Mouse (Mus musculus) lung, postnatal 14 days (tissue): ENCODE measurements around the gene Gabrb3.

Experiments
- DNase-seq: peaks from one replicate; pipeline ENCODE4 v3.0.0; 2021

Gabrb3 gene

DNA sequence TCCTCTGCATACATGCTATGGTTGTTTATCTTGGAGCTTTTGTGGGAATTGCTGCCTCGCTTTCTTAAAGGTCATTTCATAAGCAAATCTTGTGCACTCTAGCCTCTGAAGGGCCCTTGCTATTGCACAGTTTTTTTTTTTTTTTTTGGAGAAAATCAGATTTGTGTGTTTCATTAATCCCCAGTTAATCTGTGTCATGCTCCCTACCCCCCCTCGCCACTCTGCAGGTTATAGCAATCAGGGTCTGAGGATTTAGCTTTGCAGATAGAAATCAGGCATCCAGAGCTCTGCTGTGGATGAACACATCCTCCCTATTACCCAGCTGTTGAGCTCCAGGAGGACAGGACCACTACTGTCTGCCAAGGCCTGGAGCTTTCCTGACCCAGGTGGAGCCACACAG lies at the start of gene Gabrb3:
Gene Gabrb3, plus strand, starts transcription at position 301 of the 400 bp plus-strand sequence.
- DNase-seq, result no peak

DNA sequence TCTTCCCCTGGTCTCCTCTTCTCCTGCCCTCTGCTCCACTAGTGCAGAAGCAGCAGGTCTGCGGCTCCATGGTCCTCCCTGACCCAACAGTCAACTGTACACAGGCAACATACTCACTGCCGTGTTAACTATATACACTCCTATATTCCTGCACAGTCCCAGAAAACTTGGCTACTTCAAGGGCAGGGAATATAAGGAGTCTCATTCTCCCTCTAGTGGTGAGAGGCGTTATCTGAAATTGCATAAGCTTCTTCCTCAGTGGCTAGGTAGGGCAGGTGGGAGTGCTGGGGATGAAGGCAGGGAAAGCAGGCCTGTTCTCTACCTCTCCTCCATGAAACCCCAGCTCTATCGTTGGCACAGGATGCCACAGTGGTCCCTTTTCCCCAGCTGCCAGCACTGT lies 35.4 kb upstream of the Gabrb3 start:
- DNase-seq, result no peak

DNA sequence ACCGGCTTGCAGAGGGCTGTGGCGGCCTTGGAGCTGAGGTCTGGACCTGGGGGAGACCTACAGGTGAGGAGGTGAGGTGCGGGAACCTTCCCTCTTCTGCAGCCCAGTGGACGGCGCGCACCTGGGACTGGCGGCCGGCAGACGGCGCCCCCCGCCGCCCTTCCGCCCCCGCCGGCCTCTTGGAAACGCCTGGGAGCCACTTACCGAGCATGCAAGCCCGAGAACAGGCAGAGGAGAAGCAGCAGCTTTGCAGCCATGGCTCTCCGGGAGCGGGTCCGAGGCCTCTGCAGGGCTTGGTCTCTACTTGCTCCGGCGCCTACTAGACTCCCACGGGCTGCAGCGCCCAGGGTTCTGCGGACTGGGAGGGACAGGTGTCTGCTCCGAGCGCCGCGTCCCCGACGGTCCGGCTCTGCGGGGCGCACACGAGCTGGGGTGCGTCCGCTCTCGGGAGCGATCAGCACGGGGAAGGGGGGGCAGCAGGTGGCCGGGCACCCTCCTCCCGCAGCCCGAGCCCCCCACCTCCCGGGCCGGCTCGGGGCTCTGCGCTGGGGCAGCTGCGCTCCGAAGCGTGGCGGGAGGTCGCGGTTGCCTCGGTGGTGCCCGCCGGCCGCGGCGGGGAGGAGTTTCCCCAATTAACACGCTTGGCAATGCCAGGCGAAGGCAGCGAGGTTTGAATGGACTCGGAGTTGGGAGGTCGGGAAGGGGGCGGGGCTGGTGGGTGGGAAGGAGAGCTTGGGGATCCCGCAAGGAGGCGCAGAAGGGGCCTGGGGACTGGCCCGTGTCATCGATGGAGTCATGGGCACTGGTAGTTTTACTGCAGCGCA lies 32.8 kb upstream of the Gabrb3 start, which contains the start of gene Gabrg3:
Gene Gabrg3, minus strand, starts transcription at position 672 of the 824 bp plus-strand sequence.
- no peak for DNase-seq

DNA sequence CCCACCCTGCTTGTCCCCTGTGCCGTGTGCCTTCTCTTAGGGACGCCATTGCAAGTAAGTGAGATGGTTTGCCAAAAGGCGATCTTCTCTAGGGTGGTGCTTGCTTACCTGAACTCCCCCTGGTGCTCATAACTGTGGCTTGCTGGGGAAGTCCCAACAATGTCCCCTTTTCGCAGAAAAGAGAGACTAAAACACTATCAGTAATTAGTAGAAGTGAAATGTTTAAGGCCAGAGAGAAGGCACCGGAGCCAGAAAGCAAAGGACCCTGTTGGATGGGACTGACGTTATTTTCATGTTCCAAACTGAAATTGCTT lies 32.2 kb upstream of the Gabrb3 start:
- no peak for DNase-seq

DNA sequence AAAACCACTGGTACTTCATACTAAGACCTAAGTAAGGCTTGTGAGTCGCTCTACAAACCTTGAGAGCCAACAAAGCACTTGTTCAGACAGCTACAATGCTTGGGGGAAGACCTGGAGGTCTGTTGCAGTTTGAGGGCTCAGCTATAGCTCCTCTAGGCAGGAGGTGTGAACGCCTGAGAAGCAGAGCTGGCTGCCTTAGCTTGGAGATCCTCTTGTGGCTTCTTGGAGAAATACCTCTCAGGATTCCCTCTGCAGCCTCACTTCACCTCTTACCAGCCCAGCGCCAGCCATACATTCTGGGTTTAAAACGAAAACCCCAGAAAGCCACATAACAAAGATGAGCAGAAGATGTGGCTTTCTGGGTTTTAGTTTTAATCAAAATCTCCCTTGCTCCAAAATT lies 29.4 kb upstream of the Gabrb3 start:
- no peak for DNase-seq

DNA sequence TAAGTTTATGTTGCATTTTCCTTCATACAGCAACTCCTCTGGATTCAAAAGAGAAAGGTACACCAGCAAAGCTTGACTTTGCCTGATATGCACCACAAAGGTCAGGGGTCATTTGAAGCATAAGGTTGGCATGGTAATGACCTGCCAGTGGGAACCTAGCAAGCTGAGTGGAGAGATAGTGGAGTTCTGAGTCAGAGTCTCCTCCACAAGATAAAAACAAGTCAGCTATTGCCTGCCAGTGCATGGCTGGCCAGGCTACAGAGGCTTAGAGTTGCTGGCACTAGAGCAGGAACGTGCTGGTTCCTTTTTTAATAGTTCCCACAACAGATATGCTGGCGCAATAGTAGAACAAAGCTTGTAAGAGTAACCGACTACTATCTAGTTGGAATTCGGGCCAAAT lies 25.9 kb upstream of the Gabrb3 start:
- DNase-seq, result no peak

DNA sequence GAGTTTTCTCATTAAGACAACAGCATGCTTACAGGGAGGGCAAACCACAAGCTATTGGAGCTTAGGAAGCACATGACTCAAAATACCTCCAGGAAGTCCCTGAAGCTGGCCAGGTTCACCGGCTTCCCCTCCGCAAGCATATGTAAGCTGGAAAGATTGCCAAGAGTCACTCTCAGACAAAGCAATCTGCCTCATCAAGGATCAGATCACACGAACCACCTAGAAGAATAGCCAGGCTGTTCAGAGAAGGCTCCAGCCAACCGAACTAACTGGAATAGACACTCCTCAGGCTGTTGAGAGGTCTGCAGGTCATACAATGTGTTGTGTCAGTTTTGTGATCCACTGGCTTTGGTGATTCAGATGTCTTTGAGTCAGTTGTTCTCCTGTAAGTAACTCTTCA lies 8.3 kb upstream of the Gabrb3 start:
- no peak for DNase-seq

DNA sequence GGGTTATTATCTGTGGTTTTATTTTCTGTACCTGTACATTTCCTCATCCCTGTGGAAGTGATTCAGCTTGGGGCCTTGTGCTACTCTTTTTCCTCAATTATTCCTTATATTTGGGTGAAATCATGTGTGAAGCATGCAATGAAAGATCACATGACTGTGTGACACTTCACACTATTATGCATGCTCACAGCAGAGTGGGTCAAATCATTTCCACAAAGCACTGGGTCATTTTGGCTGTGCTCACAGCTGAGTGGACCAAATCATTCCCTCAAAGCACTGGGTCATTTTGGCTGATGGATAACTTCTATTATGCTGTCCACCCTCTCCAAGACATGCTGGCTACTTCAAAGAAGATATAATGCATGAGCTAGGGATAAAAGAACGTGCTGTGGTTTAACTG lies 6.6 kb upstream of the Gabrb3 start:
- DNase-seq, result no peak

DNA sequence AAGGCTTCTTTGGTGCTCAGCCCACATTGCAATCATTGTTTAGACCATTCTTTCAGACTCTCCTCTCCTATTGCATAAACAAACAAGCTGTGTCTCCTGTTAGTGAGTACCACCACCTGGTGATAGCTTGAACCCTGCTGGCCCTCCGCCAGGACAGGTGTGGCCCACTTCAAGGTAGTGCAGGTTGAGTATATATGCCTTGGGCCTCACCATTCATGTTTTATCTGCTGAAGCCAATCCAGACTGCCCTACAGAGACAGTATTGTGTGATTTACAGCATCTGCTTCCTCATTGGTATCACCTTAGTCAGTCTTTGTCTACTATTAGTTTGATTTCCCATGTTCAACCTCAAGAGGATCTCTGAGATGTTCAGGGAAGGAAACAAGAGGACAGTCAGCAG lies 1.6 kb downstream of the Gabrb3 start:
- DNase-seq, result no peak

DNA sequence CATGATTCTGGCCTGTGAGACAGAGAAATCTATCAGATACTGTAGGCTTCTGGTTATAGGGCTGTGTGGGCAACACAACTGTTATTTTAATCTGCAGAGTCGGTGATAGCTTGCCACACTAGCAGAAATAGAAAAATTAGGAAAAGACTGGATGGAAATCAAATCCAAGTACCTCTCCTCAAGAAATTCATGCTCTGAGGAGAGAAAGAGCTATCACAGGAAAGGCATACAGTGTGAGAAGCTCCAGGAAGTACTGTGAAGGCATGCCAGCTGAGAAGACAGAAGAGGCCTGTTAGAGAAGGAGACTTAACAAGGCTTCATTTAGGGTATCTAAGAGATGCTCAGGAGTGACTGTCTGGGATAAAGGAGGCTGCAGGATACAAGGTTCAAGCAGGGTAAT lies 3.2 kb downstream of the Gabrb3 start:
- no peak for DNase-seq

DNA sequence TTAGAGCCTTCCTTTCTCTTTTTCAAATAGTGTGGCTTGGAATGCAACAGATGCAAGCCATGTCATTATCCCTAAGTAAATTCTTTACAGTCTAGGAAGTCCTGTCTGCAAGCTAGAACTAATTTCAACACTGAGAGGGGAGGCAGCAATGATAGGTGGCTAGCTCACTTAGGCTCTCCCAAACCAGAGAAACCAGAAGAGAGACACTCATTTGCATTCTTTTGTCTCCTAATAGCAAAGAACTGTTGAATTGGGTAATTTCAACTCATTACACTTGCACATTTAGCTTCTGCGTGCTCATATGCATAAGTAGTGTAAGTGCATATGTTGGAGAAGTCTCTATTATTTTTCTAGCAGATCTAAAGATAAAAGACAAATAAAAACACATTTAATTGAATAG lies 28.7 kb downstream of the Gabrb3 start:
- no peak for DNase-seq

DNA sequence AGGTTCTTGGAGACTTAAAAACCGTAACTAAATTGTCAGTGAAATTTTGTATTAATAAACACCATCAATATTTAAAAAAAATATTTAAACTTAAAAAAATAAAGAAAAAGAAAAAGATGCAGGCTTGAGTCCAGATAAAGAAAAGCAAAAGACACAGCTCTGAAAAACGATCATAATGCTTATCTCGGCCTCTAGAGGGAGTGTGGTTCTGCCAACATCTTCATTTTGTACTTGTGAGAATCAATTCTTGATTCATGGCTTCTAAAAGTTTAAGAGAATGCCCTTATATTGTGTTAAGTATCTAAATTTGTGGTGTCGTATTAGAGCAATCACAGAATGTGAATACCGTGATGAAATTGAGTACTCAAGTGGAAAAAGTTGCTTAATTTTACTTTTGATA lies 40.9 kb downstream of the Gabrb3 start:
- no peak for DNase-seq

DNA sequence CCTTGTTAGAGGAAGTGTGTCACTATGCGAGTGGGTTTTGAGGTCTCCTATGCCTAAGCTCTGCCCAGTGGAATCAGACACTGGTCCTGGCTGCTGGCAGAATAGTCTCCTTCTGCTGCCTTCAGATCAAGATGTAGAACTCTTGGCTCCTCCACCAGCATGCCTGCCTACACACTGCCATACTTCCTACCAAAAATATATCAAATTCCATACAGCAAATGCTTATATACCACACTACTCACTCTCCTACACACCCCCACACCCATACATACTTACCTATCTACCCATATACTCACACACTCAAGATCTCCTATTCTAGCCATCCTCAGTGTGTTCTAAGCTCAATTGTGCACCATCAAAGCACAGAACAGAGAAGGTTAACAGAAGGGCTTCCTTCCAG lies 51.8 kb downstream of the Gabrb3 start:
- DNase-seq, result no peak

DNA sequence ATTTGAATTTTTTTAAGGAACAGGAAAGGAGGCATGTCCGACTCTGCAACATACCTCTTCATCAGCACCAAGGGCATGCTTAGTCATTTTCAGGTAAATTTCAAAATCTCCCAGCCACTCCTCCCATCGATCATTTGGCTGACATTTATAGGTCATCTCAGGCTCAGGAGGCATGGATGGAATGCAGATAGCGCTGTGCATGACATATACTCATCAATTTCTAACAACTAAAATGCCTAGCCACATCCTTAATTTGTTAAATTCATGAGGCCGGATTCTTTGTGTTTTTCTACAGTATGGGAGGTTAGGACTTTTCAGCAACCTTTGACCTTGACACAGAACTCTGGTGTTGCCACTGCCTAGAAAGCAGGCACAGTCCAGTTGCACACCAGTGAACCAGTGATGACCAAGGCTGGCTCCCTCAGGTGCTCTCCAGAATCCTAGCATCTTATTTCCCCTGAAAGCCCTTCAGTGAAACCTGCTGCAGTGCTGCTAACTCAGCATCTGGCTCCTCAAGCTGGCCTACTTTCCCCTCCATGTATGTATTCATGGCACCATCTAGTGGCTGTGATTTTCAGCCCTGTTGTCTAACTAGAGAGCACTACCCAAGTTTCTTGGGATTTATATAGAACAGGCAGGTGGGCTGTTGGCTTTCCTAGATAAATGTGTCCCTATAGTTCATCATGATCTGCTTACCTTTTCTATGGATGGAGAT lies 54.5 kb downstream of the Gabrb3 start:
- peak; percentile 5 for DNase-seq

DNA sequence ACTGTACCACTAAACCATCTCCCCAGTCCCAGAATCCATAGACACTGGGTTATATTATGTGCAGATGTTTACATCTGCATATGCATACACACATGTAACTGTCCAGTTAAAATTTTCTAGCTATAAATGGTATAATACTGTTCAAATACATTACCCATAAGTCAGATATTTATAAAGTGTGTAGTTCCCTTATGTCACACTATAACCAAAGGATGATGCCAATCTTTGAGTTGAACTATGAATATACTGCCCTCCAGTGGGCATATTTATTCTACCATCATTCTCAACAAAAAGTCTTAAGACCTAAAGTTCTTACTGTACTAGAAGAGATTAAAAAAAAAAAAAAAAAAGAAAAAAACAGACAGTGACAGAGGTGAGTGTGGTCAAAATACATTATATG lies 63.4 kb downstream of the Gabrb3 start:
- DNase-seq, result no peak

DNA sequence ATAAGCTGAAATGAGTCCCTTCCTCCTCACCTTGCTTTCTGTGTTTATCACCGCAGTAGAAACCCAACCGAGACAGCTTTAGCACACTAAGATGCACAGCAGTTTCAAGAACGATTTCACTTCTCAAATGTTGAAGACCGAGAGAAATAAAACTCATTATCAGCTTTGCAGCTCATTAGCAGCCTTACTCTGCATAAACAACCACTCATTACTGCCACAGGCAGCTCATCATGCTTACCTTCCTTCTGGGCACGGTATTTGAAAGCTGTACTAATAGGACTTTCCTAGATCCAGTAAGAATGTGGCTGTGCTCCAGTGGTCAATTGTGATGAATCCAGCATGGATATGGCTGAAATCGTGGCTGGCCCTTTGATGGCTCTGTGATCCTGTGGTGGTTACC lies 67.4 kb downstream of the Gabrb3 start:
- DNase-seq, result no peak

DNA sequence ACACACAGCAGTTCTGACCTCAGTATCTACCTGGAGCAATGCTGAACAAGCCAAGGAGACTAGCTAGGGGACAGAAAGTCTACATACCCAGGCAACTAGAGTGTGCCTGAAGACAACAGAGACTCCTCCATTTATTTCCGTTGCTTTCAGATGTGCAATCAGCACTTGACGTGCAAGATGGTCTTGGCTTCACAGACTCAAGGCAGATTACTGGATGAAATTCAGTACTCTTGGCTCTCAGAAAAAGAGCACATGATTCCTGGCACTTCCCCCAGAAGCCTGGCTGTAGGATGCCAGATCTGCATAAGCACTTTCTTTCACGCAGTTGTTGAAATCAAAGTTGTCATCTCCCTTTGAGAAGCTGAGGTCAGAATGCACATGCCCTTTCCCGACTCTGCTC lies 72.3 kb downstream of the Gabrb3 start:
- DNase-seq, result no peak

DNA sequence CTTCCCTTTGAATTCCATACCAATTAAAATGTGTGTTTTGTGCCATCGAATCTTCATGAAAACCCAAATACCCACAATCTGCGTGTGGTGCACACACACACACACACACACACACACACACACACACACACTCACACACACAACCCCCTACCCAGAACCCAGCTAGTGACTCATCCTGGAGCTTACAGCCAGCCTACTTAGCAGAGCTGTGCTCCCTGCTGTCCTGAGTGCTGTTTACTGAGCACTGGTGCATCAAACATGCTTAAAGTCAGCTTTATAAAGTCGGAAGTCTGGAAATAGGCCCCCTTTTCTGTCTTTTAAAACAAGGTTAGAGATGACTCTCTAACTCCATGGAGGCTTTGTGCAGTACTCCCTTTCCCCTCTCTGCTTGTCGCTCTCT lies 83.3 kb downstream of the Gabrb3 start:
- no peak for DNase-seq

DNA sequence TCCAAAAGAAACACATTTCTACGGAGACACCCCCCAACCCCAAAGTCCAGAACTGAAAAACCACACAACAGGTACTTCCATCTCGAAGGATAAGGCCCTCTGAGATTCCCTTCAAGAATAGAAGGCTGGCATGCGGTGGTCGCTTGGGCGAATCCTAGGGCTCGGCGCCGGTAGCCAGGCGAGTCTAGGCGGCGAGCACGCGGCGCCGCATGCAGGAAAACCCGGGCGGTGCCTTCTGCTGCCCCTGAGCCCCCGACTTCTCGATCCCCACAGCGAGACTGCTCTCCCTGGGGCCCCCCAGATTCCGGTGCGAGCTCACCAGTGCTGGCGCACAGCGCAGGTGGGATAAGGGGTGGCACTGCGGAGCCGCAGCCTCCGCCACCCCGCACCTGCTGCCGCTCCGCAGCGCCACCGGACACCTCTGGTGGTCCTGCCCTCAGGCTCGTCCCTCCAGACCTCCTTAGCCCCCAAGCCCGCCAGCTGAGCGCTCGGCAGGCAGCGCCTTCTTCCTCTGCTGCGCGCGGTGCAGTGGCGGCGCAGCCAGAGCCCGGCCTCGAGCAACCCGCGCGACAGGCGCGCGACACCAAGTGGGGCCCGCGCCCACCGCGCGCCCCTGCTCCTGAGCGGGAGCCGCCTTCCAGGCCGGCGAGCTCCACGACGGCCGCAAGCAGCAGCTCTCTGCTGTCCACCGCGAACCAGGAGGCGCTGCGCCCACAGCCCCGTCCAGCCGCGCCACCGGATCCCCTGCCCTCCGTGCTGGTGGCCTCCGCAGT lies 89.6 kb downstream of the Gabrb3 start:
- no peak for DNase-seq

DNA sequence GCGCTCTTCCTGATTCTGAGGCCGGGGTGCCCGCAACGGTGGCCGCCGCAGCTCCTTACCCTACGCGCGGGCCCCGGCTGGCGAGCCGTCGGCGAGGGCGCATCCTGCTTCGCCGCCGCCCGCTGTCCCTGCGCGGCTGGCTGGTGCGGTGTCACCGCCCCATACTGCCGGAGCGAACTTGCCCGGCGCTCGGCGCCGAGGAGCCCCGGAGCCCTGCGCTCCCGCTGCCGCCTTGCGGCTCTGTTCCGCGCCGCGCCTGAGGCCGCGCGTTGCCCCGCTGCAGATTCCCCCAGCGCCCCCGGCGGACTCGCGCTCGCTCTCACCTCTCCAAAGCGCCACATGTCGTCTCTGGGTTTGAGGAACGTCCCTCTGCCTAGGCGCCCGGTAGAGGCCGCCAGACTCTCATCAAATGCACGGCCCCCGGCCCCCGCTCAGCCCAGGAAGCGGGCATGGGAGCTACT lies 90.2 kb downstream of the Gabrb3 start, which contains the start of gene Gabra5:
Gene Gabra5, minus strand, starts transcription at position 379 of the 461 bp plus-strand sequence.
- no peak for DNase-seq

DNA sequence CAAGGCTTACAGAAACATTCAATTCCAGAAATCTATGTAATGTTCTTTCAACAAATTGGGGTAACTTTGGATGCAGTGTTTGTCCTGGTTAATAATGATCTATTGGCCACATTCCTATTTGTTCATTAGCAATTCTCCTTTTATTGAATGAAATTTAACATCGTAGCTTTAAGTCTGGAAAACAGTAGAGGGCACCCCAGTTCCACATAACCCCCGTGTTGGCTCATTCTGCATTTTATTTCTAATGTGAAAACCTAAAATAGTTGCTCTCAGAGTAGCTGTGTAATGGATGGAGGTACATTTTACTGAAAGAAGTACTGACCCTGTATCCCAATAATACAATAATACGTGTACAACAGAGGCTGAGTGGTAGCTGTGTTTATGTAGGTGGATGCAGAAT lies 93.5 kb downstream of the Gabrb3 start:
- DNase-seq, result no peak

DNA sequence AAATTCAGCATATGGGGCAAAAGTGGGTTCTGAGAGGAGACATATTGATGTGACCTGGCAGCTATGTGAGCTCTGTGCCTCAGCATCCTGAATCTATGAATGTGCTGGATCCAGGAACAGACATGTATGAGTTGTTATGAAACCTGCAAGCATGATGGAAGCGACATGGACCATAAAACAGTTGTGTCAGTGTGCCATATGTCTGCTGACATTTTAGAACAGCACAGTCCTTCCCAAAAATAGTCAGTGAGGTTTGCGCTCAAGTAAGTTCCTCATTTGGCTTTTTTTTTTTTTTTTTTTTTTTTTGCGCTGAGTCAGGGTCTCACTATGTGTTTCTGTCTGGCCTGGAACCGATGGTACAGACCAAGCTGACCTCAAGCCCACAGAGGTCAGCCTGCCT lies 110.0 kb downstream of the Gabrb3 start:
- no peak for DNase-seq

DNA sequence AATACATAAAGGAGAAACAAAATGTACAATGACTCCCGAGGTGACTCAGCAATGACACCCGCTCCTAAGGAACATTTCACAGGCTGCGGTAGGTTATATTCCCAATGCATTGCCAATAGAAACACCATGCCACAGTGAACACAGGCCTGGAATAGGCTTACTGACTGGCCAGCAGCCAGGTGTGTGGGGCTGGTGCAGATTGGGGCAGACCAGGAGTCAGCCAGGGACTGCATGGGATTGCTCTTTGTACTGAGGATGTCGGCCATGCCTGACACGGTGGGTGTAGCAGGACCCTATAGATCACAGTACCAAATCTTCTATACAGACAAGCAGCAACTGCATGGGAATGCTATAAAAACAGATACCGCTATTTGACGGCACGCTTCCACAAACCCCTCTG lies 110.5 kb downstream of the Gabrb3 start:
- DNase-seq, result no peak

DNA sequence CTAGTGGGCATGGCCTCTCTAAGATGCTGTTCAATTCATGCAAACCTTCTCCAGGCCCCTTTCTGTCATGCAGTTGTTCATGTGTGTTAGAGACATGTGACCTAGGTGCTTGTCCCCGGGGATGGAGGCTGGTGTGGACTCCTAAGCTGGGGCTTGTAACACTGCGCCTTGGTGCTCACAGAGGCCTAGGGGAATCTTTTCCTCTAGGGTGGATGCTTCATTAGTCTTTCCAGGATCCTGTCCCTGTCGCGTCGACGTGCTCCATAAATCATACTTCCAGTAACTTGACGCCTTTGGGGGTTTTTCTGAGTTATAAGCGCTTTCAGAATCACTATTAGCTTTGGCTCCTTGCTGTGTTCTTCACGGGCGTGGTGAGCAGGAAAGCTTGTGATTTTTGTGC lies 113.2 kb downstream of the Gabrb3 start:
- DNase-seq, result no peak
